8 mouse cellular contexts compared by ENCODE assay signal in the genomic region with DNA sequence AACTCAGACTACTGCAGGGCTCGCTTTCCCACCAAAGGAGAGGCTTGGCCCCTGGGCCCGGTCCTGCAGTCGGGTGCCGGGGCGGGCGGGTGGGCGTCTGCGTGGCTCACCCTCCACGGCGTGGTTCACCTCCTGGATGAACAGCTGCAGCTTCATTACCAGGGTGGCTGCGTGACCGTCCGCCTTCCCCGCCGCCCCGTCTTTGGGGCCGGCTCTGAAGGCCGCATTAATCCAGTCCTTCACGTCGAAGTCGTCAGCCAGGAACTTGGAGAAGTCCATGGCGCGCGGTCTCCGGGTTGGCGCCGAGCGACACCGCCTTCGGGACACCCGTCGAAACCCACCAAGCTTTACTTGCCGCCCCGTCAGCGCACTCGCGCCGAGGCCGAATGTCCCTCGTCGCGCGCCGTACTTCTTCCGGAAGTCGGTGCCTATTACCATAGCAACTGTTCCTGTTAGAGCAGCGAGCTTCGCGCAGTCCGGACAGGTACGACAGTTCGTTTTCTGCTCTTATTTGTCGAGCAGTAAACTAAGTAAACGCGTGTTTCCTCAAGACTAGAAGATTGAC. TPM values are rescaled to one million over a fixed set of nuclear protein-coding genes. Genes with fewer than 3 reads are reported as not detected.
DNase-seq lines count a peak whose midpoint lies in the region; ATAC-seq and TF ChIP-seq lines count a peak whose summit lies in the region.

A gene (minus strand): TSS at position 405 of the 565 bp plus-strand sequence.

- peaks cover 3% of the 10 kb centered on the region; the same call in 1 of the 2 replicates for H3K4me1 ChIP-seq in embryonic facial prominence, embryonic 13.5 days
- no peaks in the 10 kb centered on the region for H3K4me1 ChIP-seq in kidney, adult 2 months (ENCODE audit: control insufficient read depth, insufficient read depth, low read length)
- peaks cover 5% of the 10 kb centered on the region for H3K4me1 ChIP-seq in limb, embryonic 12.5 days (replicated peaks)
- peaks cover 10% of the 10 kb centered on the region for H3K4me1 ChIP-seq in midbrain, embryonic 15.5 days
- H3K4me1 ChIP-seq in spleen, adult 2 months (ENCODE audit: control insufficient read depth, insufficient read depth, insufficient read length), result peaks cover 7% of the 10 kb centered on the region; the same call in 1 of the 2 replicates

- TF ChIP-seq CTCF in kidney, adult 2 months (conservative IDR thresholded peaks at IDR 0.05; ENCODE audit: insufficient read depth, insufficient read length, low read depth, low read length), result no peak
- no peak for TF ChIP-seq CTCF in spleen, adult 2 months (IDR thresholded peaks at IDR 0.05; ENCODE audit: extremely low read depth, insufficient read depth, insufficient read length, insufficient replicate concordance)

- TF ChIP-seq POLR2A in kidney, adult 2 months (IDR thresholded peaks at IDR 0.05; ENCODE audit: low read depth, low read length), result no peak
- no peak; the same call in 1 of the 2 replicates for TF ChIP-seq POLR2A in spleen, adult 2 months (IDR thresholded peaks at IDR 0.05; ENCODE audit: low read depth, low read length)

- H3K9me3 ChIP-seq in embryonic facial prominence, embryonic 13.5 days, result no peaks in the 10 kb centered on the region
- no peaks in the 10 kb centered on the region for H3K9me3 ChIP-seq in limb, embryonic 12.5 days
- no peaks in the 10 kb centered on the region for H3K9me3 ChIP-seq in midbrain, embryonic 15.5 days

- no peaks in the 10 kb centered on the region for H3K27me3 ChIP-seq in embryonic facial prominence, embryonic 13.5 days
- no peaks in the 10 kb centered on the region for H3K27me3 ChIP-seq in kidney, adult 2 months (replicated peaks; ENCODE audit: control insufficient read depth, insufficient read depth, low read length)
- no peaks in the 10 kb centered on the region for H3K27me3 ChIP-seq in limb, embryonic 12.5 days
- no peaks in the 10 kb centered on the region for H3K27me3 ChIP-seq in midbrain, embryonic 15.5 days (replicated peaks)
- H3K27me3 ChIP-seq in spleen, adult 2 months (ENCODE audit: control insufficient read depth, insufficient read depth, low read length), result no peaks in the 10 kb centered on the region

- H3K27ac ChIP-seq in embryonic facial prominence, embryonic 13.5 days, result no peak within 1 kb of the TSS
- H3K27ac ChIP-seq in kidney, adult 2 months (ENCODE audit: insufficient read depth, low read depth, low read length), result no peak within 1 kb of the TSS
- H3K27ac ChIP-seq in limb, embryonic 12.5 days, result no peak within 1 kb of the TSS
- H3K27ac ChIP-seq in midbrain, embryonic 15.5 days, result 0 out of 2 replicates have a peak within 1 kb of the TSS, but pooled peaks have one; percentile 31
- no peak within 1 kb of the TSS for H3K27ac ChIP-seq in spleen, adult 2 months (ENCODE audit: insufficient read depth, low read length)

- peaks cover 11% of the 10 kb centered on the region; the same call in 1 of the 2 replicates for H3K36me3 ChIP-seq in embryonic facial prominence, embryonic 13.5 days
- no peaks in the 10 kb centered on the region for H3K36me3 ChIP-seq in kidney, adult 2 months (ENCODE audit: control insufficient read depth, insufficient read depth, low read length)
- peaks cover 11% of the 10 kb centered on the region; the same call in 1 of the 2 replicates for H3K36me3 ChIP-seq in limb, embryonic 12.5 days
- 0 out of 2 replicates have a peak, but pooled peaks cover 3% of the 10 kb centered on the region for H3K36me3 ChIP-seq in midbrain, embryonic 15.5 days (replicated peaks)
- H3K36me3 ChIP-seq in spleen, adult 2 months (ENCODE audit: control insufficient read depth, insufficient read depth, low read length), result peaks cover 3% of the 10 kb centered on the region; the same call in 1 of the 2 replicates

- peak within 1 kb of the TSS; percentile 74 for H3K4me3 ChIP-seq in embryonic facial prominence, embryonic 13.5 days
- peak within 1 kb of the TSS; percentile 96 for H3K4me3 ChIP-seq in kidney, adult 2 months (ENCODE audit: insufficient read depth, low read depth, low read length)
- H3K4me3 ChIP-seq in limb, embryonic 12.5 days (replicated peaks), result peak within 1 kb of the TSS; percentile 81
- peak within 1 kb of the TSS; percentile 69 for H3K4me3 ChIP-seq in midbrain, embryonic 15.5 days
- H3K4me3 ChIP-seq in spleen, adult 2 months (ENCODE audit: extremely low read depth, insufficient read depth, insufficient read length), result peak within 1 kb of the TSS; percentile 100

- peak; percentile 92 for DNase-seq in 3134 (ENCODE audit: extremely low read depth, insufficient read length, low spot score)
- DNase-seq in adrenal gland, postnatal 36 days, result peak; percentile 92 to 93
- peak; percentile 94 to 98 for DNase-seq in heart, adult 18-20 months
- peak; percentile 96 for DNase-seq in kidney, adult 2 months
- peak; percentile 87 to 90 for DNase-seq in spleen, adult 2 months (ENCODE audit: low read depth in 1 of 2, low spot score in 2 of 2)

- peak within 1 kb of the TSS; percentile 84 for H3K9ac ChIP-seq in embryonic facial prominence, embryonic 13.5 days
- H3K9ac ChIP-seq in limb, embryonic 12.5 days (replicated peaks), result peak within 1 kb of the TSS; percentile 75
- H3K9ac ChIP-seq in midbrain, embryonic 15.5 days, result peak within 1 kb of the TSS; percentile 54

- H3K4me2 ChIP-seq in embryonic facial prominence, embryonic 13.5 days, result peak within 1 kb of the TSS; percentile 67
- H3K4me2 ChIP-seq in limb, embryonic 12.5 days, result peak within 1 kb of the TSS; percentile 63
- peak within 1 kb of the TSS; percentile 68 for H3K4me2 ChIP-seq in midbrain, embryonic 15.5 days

- ATAC-seq in embryonic facial prominence, embryonic 13.5 days (ENCODE audit: insufficient number of reproducible peaks, insufficient read depth, low FRiP score, low TSS enrichment, low read depth), result peak; percentile 75; the same call in 1 of the 2 replicates
- ATAC-seq in limb, embryonic 12.5 days (ENCODE audit: insufficient number of reproducible peaks, insufficient read depth, low FRiP score, low TSS enrichment, low read depth), result peak; percentile 80
- peak; percentile 93 for ATAC-seq in midbrain, embryonic 15.5 days (replicated peaks)

- under 1% methylated on average over 53 of the region's 55 CpGs for WGBS in embryonic facial prominence, embryonic 13.5 days
- WGBS in kidney, adult 2 months, result 1% methylated on average over 55 of the region's 55 CpGs
- under 1% methylated on average over 55 of the region's 55 CpGs for WGBS in limb, embryonic 12.5 days
- WGBS in midbrain, embryonic 15.5 days, result under 1% methylated on average over 55 of the region's 55 CpGs
- 1% methylated on average over 55 of the region's 55 CpGs for WGBS in spleen, adult 2 months

RNA-seq across cellular contexts. Expression of the gene that starts here (rescaled TPM):
- total RNA-seq in adrenal gland, postnatal 36 days (2021), result 10 to 100 TPM; 27.0 to 31.6 TPM
- polyA plus RNA-seq in embryonic facial prominence, embryonic 13.5 days (2015; fragmentation: Nextera tagmentation; extraction: Ambion mirVana), result 20.4 and 24.8 TPM in 2 replicates
- 10 to 100 TPM; 17.3 to 19.3 TPM for total RNA-seq in heart, adult 18-20 months (2021)
- 39.9 and 41.7 TPM in 2 replicates for polyA plus RNA-seq in kidney, adult 2 months (2012; rRNA removed)
- polyA plus RNA-seq in limb, embryonic 12.5 days (2016; fragmentation: Nextera tagmentation; extraction: Ambion mirVana), result 25.2 and 25.6 TPM in 2 replicates
- polyA plus RNA-seq in midbrain, embryonic 15.5 days (2015; fragmentation: Nextera tagmentation; extraction: Ambion mirVana), result 27.1 and 27.5 TPM in 2 replicates
- 9.9 and 11.8 TPM in 2 replicates for polyA plus RNA-seq in spleen, adult 2 months (2012; rRNA removed)
